Mouse (Mus musculus) cerebellum, adult 9-11 months (tissue): ENCODE results near the gene Rsg1.
A peak's percentile ranks its signal among the peaks of the same experiment; 100 is the strongest.

Source experiments
- DNase-seq: peaks from one replicate; pipeline ENCODE4 v3.0.0; 2022

The Rsg1 gene

GRCm38 (mm10) chr4:141247776-141248613 lies 34.2 kb downstream of the Rsg1 start:
- DNase-seq: no peak

- DNase-seq: no peak
These were observed 34.8 kb downstream of the Rsg1 start for GRCm38 (mm10) chr4:141248614-141248978.

- DNase-seq: no peak
These were observed 35.6 kb downstream of the Rsg1 start for GRCm38 (mm10) chr4:141249383-141249782.

- DNase-seq: no peak
These were observed 37.3 kb downstream of the Rsg1 start for GRCm38 (mm10) chr4:141251071-141251470.

GRCm38 (mm10) chr4:141252641-141253040 lies 38.9 kb downstream of the Rsg1 start:
- DNase-seq: no peak

- no peak for DNase-seq
These were observed 40.5 kb downstream of the Rsg1 start for GRCm38 (mm10) chr4:141254234-141254633.

GRCm38 (mm10) chr4:141257440-141257839 lies 43.7 kb downstream of the Rsg1 start:
- no peak for DNase-seq

- DNase-seq: no peak
These were observed 45.7 kb downstream of the Rsg1 start for GRCm38 (mm10) chr4:141259413-141259812.

GRCm38 (mm10) chr4:141260007-141260723 lies 46.4 kb downstream of the Rsg1 start:
- no peak for DNase-seq

GRCm38 (mm10) chr4:141262906-141263637 lies 49.3 kb downstream of the Rsg1 start:
- no peak for DNase-seq

GRCm38 (mm10) chr4:141265979-141266637 lies 52.4 kb downstream of the Rsg1 start:
- DNase-seq: no peak

- no peak for DNase-seq
These were observed 53.5 kb downstream of the Rsg1 start for GRCm38 (mm10) chr4:141267250-141267649.

- DNase-seq: no peak
These were observed 54.1 kb downstream of the Rsg1 start for GRCm38 (mm10) chr4:141267837-141268236.

- no peak for DNase-seq
These were observed 54.6 kb downstream of the Rsg1 start for GRCm38 (mm10) chr4:141268350-141268749.

GRCm38 (mm10) chr4:141269080-141269479 lies 55.3 kb downstream of the Rsg1 start:
- no peak for DNase-seq

- DNase-seq: no peak
These were observed 56.6 kb downstream of the Rsg1 start for GRCm38 (mm10) chr4:141270201-141270940.

- DNase-seq: no peak
These were observed 57.5 kb downstream of the Rsg1 start for GRCm38 (mm10) chr4:141271228-141271627.

- DNase-seq: no peak
These were observed 58.0 kb downstream of the Rsg1 start for GRCm38 (mm10) chr4:141271721-141272120.

GRCm38 (mm10) chr4:141272878-141273277 lies 59.1 kb downstream of the Rsg1 start:
- no peak for DNase-seq

GRCm38 (mm10) chr4:141273296-141273695 lies 59.5 kb downstream of the Rsg1 start:
- peak; percentile 55 for DNase-seq

- no peak for DNase-seq
These were observed 61.0 kb downstream of the Rsg1 start for GRCm38 (mm10) chr4:141274485-141275341.
